8 mouse cellular contexts compared by ENCODE assay signal in the genomic region with DNA sequence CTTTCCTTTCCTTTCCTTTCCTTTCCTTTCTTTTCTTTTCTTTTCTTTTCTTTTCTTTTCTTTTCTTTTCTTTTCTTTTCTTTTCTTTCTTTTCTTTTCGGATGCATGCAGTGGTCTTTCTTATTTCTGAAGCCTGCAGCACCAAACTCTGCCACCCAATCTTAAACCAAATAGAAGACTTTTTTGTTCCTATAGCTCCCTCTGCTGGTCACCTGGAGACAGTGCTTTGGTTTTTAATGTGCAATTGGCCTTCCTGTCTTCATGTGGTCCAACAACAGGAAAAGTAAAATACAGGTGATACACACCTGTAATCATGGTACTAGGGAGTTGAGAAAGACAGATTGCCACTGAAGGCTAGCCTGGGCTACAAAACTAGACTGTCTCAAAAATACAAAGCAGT.
A peak's percentile ranks its signal among the peaks of the same experiment; 100 is the strongest.
DNase-seq lines count a peak whose midpoint lies in the region; ATAC-seq lines count a peak whose summit lies in the region.

No protein-coding gene starts in this region.

- H3K4me1 ChIP-seq in hindbrain, embryonic 14.5 days (replicated peaks; ENCODE audit: control insufficient read depth, insufficient read depth, low read length), result no peaks in the 10 kb centered on the region
- H3K4me1 ChIP-seq in hindbrain, embryonic 12.5 days, result peaks cover 9% of the 10 kb centered on the region

- peaks cover 59% of the 10 kb centered on the region for H3K36me3 ChIP-seq in hindbrain, embryonic 14.5 days (replicated peaks; ENCODE audit: control insufficient read depth, insufficient read depth)
- peaks cover 53% of the 10 kb centered on the region for H3K36me3 ChIP-seq in hindbrain, embryonic 12.5 days

- H3K27me3 ChIP-seq in hindbrain, embryonic 14.5 days (ENCODE audit: control insufficient read depth, insufficient read depth, low read length), result no peaks in the 10 kb centered on the region
- H3K27me3 ChIP-seq in hindbrain, embryonic 12.5 days, result no peaks in the 10 kb centered on the region

- H3K4me3 ChIP-seq in hindbrain, embryonic 14.5 days (replicated peaks; ENCODE audit: low read length), result no peak overlapping the region
- H3K4me3 ChIP-seq in hindbrain, embryonic 12.5 days, result no peak overlapping the region

- 17% methylated on average over 1 of the region's 1 CpGs for WGBS in hindbrain, embryonic 14.5 days
- WGBS in hindbrain, embryonic 12.5 days, result 26% methylated on average over 1 of the region's 1 CpGs

- no peak overlapping the region for H3K27ac ChIP-seq in hindbrain, embryonic 14.5 days
- H3K27ac ChIP-seq in hindbrain, embryonic 12.5 days, result no peak overlapping the region

- H3K9me3 ChIP-seq in hindbrain, embryonic 14.5 days (ENCODE audit: control insufficient read depth, low read length), result no peaks in the 10 kb centered on the region
- H3K9me3 ChIP-seq in hindbrain, embryonic 12.5 days (replicated peaks), result no peaks in the 10 kb centered on the region

- H3K9ac ChIP-seq in hindbrain, embryonic 14.5 days, result no peak overlapping the region
- H3K9ac ChIP-seq in hindbrain, embryonic 12.5 days, result no peak overlapping the region

- ATAC-seq in hindbrain, embryonic 14.5 days (ENCODE audit: low FRiP score), result no peak
- ATAC-seq in hindbrain, embryonic 12.5 days (ENCODE audit: low FRiP score), result no peak
- ATAC-seq in erythroid progenitor cell, adult 5-6 weeks (replicated peaks; ENCODE audit: low FRiP score, poor library complexity, severe bottlenecking), result no peak

- H3K4me2 ChIP-seq in hindbrain, embryonic 14.5 days (replicated peaks), result no peak overlapping the region
- H3K4me2 ChIP-seq in hindbrain, embryonic 12.5 days (replicated peaks), result no peak overlapping the region

- DNase-seq in hindbrain, embryonic 14.5 days (ENCODE audit: low spot score), result peak; percentile 84
- DNase-seq in 416B (ENCODE audit: low read depth) (peak; percentile 78), NIH3T3 (ENCODE audit: low read depth) (peak; percentile 84)
- peak; percentile 60 for DNase-seq in induced T-regulatory cell, adult 2 months (ENCODE audit: low read depth)
- no peak for DNase-seq in urinary bladder, postnatal 14 days (ENCODE audit: low spot score)
- DNase-seq in urinary bladder, postnatal 10 days (ENCODE audit: low spot score), result no peak

Comparison
In these comparisons a context has a peak if more than half of its experiments do, and no peak if none do; other contexts are left out.
1. DNase-seq: peak in hindbrain, embryonic 14.5 days (single experiment), 416B (single experiment), NIH3T3 (single experiment) and induced T-regulatory cell, adult 2 months (single experiment); none in urinary bladder, postnatal 14 days (single experiment) and urinary bladder, postnatal 10 days (single experiment).